Mouse (Mus musculus): Measurements from ENCODE around the gene Tnfrsf1b. TPM values are rescaled to one million over a fixed set of nuclear protein-coding genes. Genes with fewer than 3 reads are reported as not detected.
A peak's percentile ranks its signal among the peaks of the same experiment; 100 is the strongest.

Tnfrsf1b gene
- total RNA-seq (2021) (10 to 100 TPM in 1 of 2 experiments, 1 to 10 TPM in 1; 6.9 to 10.6 TPM), polyA plus RNA-seq (2012; rRNA removed) (13.2 and 14.7 TPM in 2 replicates)
- long read RNA-seq, partial matches to known transcripts, result 5 of 7 reads
- long read RNA-seq, other reads (novel, unspliced or antisense), result 0 of 7 reads

- peak; percentile 82 for DNase-seq
Observed at GRCm38 (mm10) chr4:145246173-145247011, at the start of gene Tnfrsf1b. Gene Tnfrsf1b (minus strand): TSS chr4:145246870.

DNA sequence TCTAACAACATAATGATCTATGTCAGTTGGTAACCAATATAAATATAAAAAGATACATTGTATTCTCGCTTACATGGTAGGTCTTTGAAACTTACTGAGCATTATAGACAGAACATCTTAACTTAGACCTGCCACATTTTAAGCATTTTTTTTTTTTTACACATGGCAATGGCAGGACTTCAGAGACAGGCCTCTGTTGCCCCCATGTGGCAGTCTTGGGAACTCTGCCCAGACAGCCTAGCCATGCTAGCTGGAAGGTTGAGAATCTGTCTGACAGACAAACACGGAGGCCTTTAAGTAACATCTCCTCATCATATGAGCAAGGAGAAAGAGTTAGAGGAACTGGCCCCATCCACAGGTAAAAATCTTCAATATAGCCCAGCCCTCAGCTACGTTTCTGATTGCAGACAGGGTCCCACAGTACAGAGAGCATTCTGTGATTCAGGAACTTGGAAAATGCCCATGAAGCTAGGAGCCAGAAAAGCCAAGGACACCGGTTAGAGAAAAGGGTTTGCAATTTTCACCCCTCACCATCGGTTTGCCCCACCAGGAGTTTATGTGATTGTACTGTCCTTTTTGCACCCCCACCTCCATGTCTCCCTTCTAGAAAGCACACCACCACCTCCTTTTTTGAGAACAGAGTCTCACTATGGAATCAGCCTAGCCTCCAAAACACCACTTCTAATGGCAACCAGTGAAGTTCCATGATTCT is 49.1 kb upstream of the Tnfrsf1b start:
- peak; percentile 82 for DNase-seq

DNA sequence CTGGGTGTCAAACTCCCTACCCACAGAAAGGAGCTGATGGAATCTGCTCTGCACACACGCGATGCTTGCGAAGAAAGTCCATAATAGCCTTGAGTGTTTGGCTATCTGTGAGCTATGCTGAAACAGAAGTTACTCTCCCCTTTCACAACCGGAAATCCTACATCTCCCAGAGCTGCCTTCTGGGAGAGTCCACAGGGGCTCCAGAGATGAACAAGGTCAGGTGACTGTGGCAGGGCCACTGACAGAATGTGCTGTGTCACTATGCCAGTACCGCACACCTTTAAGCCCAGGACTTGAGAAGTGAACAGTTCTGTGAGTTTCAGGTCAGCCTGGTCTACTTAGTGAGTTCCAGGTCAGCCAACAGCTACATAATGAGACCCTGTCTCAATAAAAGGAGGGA is 47.9 kb upstream of the Tnfrsf1b start:
- no peak for DNase-seq

DNA sequence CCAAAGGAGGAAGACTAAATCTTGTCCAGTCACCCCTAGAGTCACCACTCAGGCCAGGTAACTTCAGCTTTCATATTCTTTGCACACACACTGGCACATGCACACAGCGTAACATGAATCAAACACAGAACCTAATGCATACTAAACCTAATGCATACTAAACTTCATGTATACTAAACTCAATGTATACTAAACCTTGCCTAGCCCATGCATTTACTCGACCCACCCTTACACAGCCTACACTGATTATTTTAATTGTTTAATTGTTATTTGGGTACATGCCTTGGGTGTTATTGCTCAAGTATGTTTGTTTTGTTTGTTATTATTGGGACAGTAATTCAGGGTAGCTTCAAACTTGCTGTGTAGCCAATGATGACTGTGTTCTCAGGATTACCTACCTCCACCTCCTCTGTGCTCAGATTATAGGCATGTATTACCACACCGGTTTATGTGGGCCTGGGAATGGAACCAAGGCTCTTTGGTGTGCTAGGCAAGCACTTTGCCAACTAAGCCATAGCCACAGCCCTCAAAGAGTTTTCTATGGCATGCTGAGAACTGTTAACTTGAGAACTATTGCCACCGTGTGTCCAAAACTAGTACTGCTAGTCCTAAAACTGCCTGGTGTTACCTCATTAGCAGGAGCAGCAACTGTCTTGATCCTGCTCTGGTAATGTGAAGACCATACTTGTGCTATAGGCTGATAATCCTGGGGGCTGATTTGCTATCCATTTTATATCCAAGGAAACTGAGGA is 39.9 kb upstream of the Tnfrsf1b start:
- DNase-seq, result peak; percentile 73

GRCm38 (mm10) chr4:145284675-145285074 is 38.0 kb upstream of the Tnfrsf1b start:
- no peak for DNase-seq

DNA sequence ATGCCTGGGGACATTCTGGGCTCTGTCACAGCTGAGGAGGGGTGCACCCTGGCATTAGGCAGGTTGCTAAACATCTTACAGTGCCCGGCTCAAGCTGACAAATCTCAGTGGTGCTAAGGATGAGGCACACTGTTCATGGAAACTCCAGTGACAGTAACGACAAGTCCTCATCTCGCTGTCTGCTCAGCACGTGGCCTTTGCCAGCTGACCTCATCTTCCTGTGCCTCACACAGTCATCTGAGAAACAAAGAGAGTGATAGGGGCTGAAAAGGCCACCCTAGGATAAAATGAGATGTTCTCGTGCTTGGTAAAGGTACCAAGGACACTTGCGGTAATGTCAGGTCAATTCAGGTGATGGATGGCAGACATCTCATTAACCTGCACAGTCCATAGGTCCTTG is 36.8 kb upstream of the Tnfrsf1b start:
- DNase-seq, result peak; percentile 61

DNA sequence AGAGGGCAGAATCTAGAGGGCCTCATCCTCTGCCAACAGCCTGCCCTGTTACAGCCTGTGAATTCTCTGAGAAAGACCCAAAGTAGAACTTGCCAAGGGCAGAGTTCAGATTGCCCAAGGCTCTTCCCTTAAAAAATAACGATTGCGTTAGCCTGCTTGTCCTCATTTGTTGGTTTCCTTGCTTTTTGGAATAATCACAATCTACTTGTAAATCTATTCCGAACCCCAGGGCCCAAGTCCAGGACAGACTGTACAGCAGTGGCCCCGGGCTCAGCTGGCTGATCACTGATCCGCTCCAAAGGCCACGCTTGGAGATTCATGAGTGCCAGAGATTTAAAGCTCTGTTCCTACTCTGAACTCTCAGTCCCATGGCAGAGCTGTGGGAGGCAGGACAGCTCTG is 34.3 kb upstream of the Tnfrsf1b start:
- DNase-seq, result peak; percentile 80

GRCm38 (mm10) chr4:145278724-145279370 is 32.2 kb upstream of the Tnfrsf1b start:
- peak; percentile 42 for DNase-seq

DNA sequence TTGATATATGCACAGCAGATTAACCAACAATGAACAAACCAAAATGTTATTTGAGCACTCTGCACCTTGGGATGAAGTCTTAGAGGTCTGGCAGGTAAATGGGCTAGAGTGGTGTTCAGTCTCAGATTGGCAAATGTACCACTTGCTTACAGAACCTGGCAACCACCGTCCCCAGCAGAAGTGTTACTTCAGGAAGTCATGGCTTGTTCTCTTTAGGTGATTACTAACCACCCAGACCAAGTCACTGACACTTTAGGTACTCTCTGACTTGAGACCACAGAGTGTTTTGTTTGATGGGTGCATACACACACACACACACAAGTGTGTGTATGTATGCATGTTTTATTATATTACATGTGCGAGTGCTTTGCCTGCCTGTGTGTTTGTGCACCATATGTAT is 31.6 kb upstream of the Tnfrsf1b start:
- no peak for DNase-seq

DNA sequence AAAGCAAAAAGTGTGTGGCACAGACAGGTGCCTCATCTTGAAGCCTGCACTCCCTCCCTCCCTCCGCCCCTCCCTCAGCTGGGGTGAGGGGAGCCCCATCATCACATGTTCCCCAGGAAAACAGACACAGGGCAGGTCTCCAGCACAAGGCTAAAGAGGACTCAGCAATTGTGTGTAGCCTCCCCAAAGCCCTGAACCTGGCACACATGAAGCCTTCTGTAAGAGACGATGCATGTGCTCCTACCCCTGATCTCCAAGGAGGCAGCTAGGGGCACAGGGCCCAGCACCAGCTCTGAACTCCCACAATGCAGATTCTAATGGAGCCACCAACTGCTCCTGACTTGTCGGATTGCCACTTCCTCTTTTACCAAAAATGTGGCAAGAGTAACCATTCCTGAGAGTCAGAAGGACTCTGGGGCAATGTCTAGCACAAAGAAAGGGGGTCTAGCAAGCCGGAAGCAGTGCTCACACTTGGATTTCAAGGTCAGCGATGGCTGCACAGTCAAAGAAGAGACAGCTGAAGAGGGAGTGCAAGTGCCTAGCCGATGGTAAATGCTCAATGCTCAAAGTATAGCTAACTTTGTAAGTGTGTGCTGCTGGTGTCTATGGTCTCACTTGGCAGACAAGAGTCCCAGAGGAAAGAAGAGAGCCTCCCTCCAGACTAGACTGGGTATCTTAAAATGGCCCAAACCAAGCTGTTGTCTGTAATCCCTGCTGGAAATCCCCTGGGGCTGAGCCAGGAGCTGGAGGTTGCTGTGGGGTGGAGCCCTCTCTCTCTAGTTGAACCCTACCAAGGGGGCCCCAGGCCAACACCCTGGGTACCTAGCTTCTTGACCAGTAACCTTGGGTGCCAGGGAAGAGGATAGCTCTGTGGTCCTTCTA is 29.9 kb upstream of the Tnfrsf1b start:
- no peak for DNase-seq

DNA sequence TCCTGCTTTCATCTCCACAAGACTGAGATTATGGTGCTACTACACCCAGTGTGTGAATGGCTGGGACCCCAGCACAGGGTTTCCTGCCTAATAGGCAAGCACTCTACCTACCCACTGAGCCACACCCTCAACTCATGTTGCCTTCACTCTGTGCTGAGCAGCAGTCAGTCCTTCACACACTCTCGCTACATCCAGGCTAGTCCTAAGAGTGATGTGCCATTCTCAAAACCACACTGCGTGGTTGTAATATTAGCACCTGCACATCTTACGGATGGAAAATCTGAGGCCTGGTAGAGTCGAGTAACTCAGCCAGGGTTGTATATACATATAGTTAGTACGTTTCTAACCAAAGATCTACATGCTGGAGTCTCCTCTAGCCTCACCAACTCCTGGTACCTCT is 28.2 kb upstream of the Tnfrsf1b start:
- no peak for DNase-seq

DNA sequence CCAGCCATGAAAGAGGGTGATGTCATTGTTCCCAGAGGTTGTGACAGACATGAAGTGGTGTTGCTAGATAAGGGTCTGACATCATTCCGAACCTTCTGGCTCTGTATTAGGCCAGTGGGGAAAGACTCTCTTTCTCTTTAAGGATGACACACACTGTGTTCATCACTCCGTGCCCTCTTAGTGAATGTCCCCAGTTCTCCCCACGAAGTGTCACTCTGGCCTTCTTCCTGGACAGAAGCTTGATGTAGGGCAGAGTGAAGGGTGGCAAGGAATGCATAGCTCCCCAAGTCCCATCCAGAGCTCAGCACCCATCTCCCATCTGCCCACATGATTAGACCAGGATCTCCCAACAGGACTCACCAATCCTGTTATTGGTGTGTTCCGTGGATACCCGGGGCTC is 27.3 kb upstream of the Tnfrsf1b start:
- DNase-seq, result peak; percentile 51

GRCm38 (mm10) chr4:145272763-145273162 is 26.1 kb upstream of the Tnfrsf1b start:
- peak; percentile 64 for DNase-seq

- no peak for DNase-seq
Observed at GRCm38 (mm10) chr4:145271634-145272033, 25.0 kb upstream of the Tnfrsf1b start.

DNA sequence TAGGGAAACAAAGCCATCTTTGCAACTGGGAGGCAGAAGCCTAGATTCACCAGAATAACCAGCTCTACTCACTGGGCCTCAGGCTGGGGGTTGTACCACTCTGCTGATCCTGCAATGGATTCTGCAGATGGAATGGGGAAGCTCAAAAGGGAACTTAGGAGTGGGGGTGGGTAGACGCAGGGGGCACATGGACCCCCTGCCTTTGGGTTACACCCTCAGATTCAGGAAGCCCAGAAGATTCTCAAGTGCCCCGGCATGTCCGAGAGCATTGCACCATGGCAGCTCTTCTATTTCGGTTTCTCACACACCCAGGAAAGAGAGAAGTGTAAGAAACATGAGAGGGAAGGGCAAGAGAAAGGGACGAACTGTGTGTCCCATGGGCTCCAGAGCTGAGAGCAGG is 23.5 kb upstream of the Tnfrsf1b start:
- DNase-seq, result no peak

GRCm38 (mm10) chr4:145267631-145268110 is 21.0 kb upstream of the Tnfrsf1b start:
- DNase-seq, result peak; percentile 68

DNA sequence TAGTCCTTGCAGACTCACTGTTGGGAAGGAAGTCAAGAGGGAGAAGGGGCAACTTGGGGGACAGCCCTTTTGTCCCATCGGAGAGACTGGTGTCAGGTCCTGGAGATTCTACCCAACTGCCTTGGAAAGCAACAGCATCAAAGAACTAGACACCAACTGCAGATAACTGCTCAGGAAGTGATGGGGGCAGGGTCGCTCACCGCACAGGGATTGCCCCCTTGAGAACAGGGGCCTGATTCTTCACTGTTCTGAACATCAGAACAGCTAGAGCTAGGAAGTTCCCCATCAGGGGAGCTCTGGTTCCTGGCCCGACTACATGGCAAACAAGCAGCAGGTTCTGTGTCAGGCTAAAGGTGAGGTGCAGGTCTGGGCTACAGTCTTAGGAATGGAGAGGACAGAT is 19.8 kb upstream of the Tnfrsf1b start:
- no peak for DNase-seq

- DNase-seq, result no peak
Observed at GRCm38 (mm10) chr4:145264761-145265160, 18.1 kb upstream of the Tnfrsf1b start.

- DNase-seq, result no peak
Observed at GRCm38 (mm10) chr4:145263583-145263982, 16.9 kb upstream of the Tnfrsf1b start.

DNA sequence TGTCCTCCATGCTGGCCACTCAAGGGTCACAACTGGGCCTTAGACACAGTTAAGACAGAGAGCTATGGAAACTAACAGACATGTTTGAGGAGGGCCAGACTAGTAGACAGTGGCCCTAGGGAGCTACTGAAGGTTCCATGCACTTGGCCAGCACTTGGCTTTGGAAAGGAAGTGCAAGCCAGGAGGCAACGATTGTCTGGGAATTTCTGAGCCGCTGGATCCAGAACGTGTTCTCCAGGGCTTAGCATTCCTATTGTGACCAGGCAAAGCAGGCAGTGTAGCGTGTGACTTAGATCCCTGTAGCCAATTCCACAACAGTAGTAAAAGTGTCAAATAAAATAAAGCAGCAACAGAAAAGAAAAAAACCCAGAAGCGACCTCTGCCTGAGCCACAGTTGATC is 14.1 kb upstream of the Tnfrsf1b start:
- no peak for DNase-seq
